Mouse (Mus musculus) heart, embryonic 13.5 days (tissue): ENCODE measurements around the gene Mpg. TPM values are rescaled to one million over a fixed set of nuclear protein-coding genes. Genes with fewer than 3 reads are reported as not detected.
"Not testable (repeated sequence)": the region's sequence is repeated elsewhere in the genome, so short reads cannot be mapped to it uniquely, and the experiment has no call there.

Source experiments
- ATAC-seq: fragments of 200-750 bp; cut with Nextera tagmentation; 2 replicates; pipeline ENCODE4 v1.8.0; 2017; ENCODE audit warnings: moderate TSS enrichment; ENCODE audit not compliant: insufficient number of reproducible peaks, low FRiP score, low TSS enrichment; ENCODE audit errors: extremely low read depth
- H3K27ac ChIP-seq: fragments of 300-500 bp; sonication (generic); replicated peaks from 2 replicates; pipeline ENCODE4 v1.5.1; 2015; ENCODE audit warnings: moderate library complexity, mild to moderate bottlenecking, inconsistent platforms
- H3K27me3 ChIP-seq: fragments of 300-500 bp; sonication (generic); replicated peaks from 2 replicates; pipeline ENCODE4 v1.6.1; 2015; ENCODE audit warnings: mild to moderate bottlenecking, inconsistent platforms
- H3K36me3 ChIP-seq: fragments of 300-500 bp; sonication (generic); 2 replicates; pipeline ENCODE4 v1.6.1; 2015; ENCODE audit warnings: mild to moderate bottlenecking, inconsistent platforms
- H3K4me1 ChIP-seq: fragments of 300-500 bp; sonication (generic); 2 replicates; pipeline ENCODE4 v1.6.1; 2015; ENCODE audit warnings: inconsistent platforms
- H3K4me2 ChIP-seq: fragments of 300-500 bp; sonication (generic); 2 replicates; pipeline ENCODE4 v1.6.1; 2015; ENCODE audit warnings: inconsistent platforms, mild to moderate bottlenecking, moderate library complexity
- H3K4me3 ChIP-seq: fragments of 300-500 bp; sonication (generic); 2 replicates; pipeline ENCODE4 v1.5.1; 2015; ENCODE audit warnings: moderate library complexity, mild to moderate bottlenecking, inconsistent platforms
- H3K9ac ChIP-seq: fragments of 300-500 bp; sonication (generic); 2 replicates; pipeline ENCODE4 v1.6.1; 2015; ENCODE audit warnings: inconsistent platforms, mild to moderate bottlenecking, moderate library complexity
- H3K9me3 ChIP-seq: fragments of 300-500 bp; sonication (generic); 2 replicates; pipeline ENCODE4 v1.6.1; 2016; ENCODE audit warnings: inconsistent platforms
- WGBS: fragments of 180-500 bp; shearing (Covaris S2); methylation state at CpG from one replicate; pipeline ENCODE4 v1.1.7; 2015; ENCODE audit warnings: mixed read lengths; 5-methylcytosine and 5-hydroxymethylcytosine counted together
- polyA plus RNA-seq: library from polyadenylated mRNA; unstranded; fragments of >200 nt; fragmentation: Nextera tagmentation; extraction: Ambion mirVana; gene quantifications from 2 replicates; pipeline ENCODE4 v1.2.1, GENCODE M21; 2015

Gene Mpg
- polyA plus RNA-seq, 1 experiment from 2014 or later, result 21.2 TPM

DNA sequence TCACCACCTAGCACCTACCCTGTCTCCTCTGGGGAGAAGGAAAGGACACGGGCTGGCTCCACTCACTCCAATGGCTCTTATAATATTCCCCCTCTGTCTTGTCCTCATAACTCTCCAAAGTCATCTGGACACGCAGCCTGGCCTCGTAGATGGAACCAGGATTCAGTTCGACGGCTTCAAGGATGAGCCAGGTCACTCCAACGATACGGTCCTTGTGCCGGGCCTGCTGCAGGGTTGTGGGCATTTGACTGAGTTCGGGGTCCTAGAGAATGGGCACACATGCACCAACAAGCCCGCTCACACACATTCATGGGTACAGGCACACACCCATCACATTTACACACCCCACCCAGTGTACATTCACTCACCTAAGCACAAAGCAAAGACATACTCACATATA, 33.1 kb upstream of the Mpg start:
- H3K27me3 ChIP-seq, result peaks cover 30% of the 10 kb centered on the region
- no peak overlapping the region for H3K9ac ChIP-seq
- H3K36me3 ChIP-seq, result no peaks in the 10 kb centered on the region
- H3K4me2 ChIP-seq, result no peak overlapping the region
- 83% methylated on average over 10 of the region's 10 CpGs for WGBS
- no peak for ATAC-seq
- no peak overlapping the region for H3K4me3 ChIP-seq
- H3K9me3 ChIP-seq, result no peaks in the 10 kb centered on the region
- H3K4me1 ChIP-seq, result peaks cover 13% of the 10 kb centered on the region; the same call in 1 of the 2 replicates
- H3K27ac ChIP-seq, result no peak overlapping the region

DNA sequence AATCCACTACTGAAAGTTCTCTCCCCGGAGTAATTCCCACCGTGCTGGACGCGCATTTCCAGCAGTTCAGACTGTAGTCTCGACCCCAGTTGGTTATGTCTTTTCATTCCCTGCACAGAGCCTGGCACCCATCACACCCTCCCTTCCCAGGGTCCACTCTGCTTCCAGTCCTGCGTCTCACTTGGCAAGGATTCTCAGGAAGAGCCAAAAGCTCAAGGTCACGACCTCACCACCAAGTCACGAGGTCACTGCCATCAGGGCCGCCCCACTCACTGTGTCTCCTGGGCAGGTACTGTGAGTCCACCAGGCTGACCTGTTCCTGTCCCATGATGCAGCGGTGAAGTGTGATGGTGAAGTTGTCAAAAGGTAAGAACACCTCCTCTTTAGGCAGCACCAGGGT, 32.2 kb upstream of the Mpg start:
- 72% methylated on average over 10 of the region's 10 CpGs for WGBS

GRCm38 (mm10) chr11:32194626-32195025, 31.7 kb upstream of the Mpg start:
- Histone ChIP-seq H3K27me3 (peaks cover 36% of the 10 kb centered on the region), H3K36me3 (no peaks in the 10 kb centered on the region), H3K4me1 (peaks cover 17% of the 10 kb centered on the region; the same call in 1 of the 2 replicates), H3K9ac (no peak overlapping the region), H3K4me3 (no peak overlapping the region), H3K4me2 (no peak overlapping the region), H3K9me3 (no peaks in the 10 kb centered on the region), H3K27ac (no peak overlapping the region)
- WGBS, result 78% methylated on average over 5 of the region's 5 CpGs
- no peak for ATAC-seq

More for the DNA sequence above, 32.2 kb upstream of the Mpg start:
- ATAC-seq, result no peak
- no peaks in the 10 kb centered on the region for H3K9me3 ChIP-seq
- H3K4me2 ChIP-seq, result no peak overlapping the region
- H3K4me1 ChIP-seq, result peaks cover 13% of the 10 kb centered on the region; the same call in 1 of the 2 replicates
- peaks cover 36% of the 10 kb centered on the region for H3K27me3 ChIP-seq
- no peaks in the 10 kb centered on the region for H3K36me3 ChIP-seq
- H3K9ac ChIP-seq, result no peak overlapping the region
- no peak overlapping the region for H3K4me3 ChIP-seq
- no peak overlapping the region for H3K27ac ChIP-seq

DNA sequence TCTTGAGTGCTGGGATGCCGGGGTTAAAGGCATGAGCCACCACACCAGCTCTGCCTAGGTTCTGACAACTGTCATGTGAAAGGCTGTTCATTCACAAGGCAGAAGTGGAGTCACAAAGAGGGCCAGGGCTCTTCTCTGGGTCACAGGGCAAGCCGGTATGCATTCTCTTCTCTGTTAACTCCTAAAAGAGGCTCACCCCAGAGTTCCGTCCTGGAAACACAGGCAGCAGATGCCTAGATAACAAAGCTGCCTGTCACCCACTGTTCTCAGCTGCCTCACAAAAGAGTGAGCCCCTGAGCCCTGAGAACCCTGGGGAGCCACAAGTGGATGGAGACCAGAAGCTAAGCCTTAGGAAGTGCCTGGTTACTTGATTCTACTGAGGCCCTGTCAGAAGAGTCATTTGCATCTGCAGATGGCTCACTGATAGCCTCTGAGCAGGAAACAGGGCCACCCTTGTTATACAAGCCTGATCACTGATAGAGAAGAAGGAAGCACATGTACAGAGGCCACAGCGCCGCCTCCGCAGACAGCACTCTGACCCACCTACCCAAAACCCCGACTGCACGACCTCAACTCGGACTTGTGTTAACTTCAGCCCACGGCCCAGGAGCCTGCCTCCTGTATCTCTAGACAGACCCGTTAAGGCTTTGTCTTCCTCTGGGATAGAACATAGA, 30.3 kb upstream of the Mpg start:
- H3K4me3 ChIP-seq, result no peak overlapping the region
- H3K9ac ChIP-seq, result no peak overlapping the region
- no peak for ATAC-seq
- H3K36me3 ChIP-seq, result no peaks in the 10 kb centered on the region
- H3K27me3 ChIP-seq, result peaks cover 39% of the 10 kb centered on the region
- H3K4me1 ChIP-seq, result peaks cover 14% of the 10 kb centered on the region
- no peak overlapping the region for H3K27ac ChIP-seq
- 20% methylated on average over 11 of the region's 11 CpGs for WGBS
- no peaks in the 10 kb centered on the region for H3K9me3 ChIP-seq
- H3K4me2 ChIP-seq, result no peak overlapping the region

DNA sequence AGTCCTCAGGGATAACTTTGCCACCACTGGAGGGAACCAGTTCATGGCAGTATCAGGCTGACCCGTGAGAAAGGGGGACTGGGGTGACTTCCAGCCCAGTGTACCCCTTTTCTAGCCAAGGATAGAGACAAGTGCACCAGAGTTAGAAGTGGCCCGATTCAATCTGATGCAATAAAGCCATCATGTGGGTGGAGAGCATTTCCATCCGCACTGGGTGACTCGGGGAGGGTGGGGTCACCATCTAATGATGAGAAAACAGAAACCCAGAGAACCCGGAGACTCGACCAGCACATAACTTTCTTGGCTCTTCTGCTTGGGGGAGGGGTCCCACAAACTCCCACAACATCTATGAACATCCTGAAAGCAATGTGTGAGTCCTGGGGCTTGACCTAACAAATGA, 29.6 kb upstream of the Mpg start:
- 73% methylated on average over 6 of the region's 6 CpGs for WGBS
- H3K9ac ChIP-seq, result no peak overlapping the region
- H3K27ac ChIP-seq, result no peak overlapping the region
- H3K4me2 ChIP-seq, result no peak overlapping the region
- no peak for ATAC-seq
- no peaks in the 10 kb centered on the region for H3K36me3 ChIP-seq
- no peak overlapping the region for H3K4me3 ChIP-seq
- H3K9me3 ChIP-seq, result no peaks in the 10 kb centered on the region
- H3K27me3 ChIP-seq, result peaks cover 37% of the 10 kb centered on the region
- peaks cover 11% of the 10 kb centered on the region for H3K4me1 ChIP-seq

DNA sequence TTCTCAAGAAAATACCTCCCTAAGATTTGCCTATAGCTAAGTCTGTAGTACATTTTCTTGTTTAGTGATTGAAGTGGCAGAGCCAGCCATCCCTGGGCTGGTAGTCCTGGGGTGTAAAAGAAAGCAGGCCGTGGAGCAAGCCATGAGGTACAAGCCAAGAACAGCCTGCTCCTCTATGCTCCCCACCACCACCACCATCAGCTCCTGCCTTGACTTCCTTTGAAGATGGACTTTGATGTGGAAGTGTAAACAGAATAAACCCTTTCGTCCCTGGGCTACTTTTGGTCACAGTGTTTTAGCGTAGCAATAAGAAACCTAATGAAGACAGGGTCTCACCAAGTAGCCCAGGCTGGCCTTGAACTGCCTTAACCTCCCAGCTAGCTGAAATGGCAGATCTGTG, 28.5 kb upstream of the Mpg start:
- Histone ChIP-seq H3K9ac (no peak overlapping the region), H3K9me3 (no peaks in the 10 kb centered on the region), H3K4me3 (no peak overlapping the region), H3K4me2 (no peak overlapping the region), H3K36me3 (no peaks in the 10 kb centered on the region), H3K27me3 (peaks cover 39% of the 10 kb centered on the region), H3K4me1 (peaks cover 9% of the 10 kb centered on the region), H3K27ac (no peak overlapping the region)
- 53% methylated on average over 3 of the region's 3 CpGs for WGBS
- no peak for ATAC-seq

- Histone ChIP-seq H3K4me1 (peaks cover 9% of the 10 kb centered on the region), H3K36me3 (no peaks in the 10 kb centered on the region), H3K9ac (no peak overlapping the region), H3K27me3 (peaks cover 45% of the 10 kb centered on the region), H3K9me3 (no peaks in the 10 kb centered on the region), H3K27ac (no peak overlapping the region), H3K4me2 (no peak overlapping the region), H3K4me3 (no peak overlapping the region)
- WGBS, result 63% methylated on average over 14 of the region's 14 CpGs
- ATAC-seq, result no peak
These were observed 27.9 kb upstream of the Mpg start for GRCm38 (mm10) chr11:32198256-32198955.

- ATAC-seq, result no peak; the same call in 1 of the 2 replicates
- H3K4me3 ChIP-seq, result no peak overlapping the region
- 44% methylated on average over 6 of the region's 6 CpGs for WGBS
- no peak overlapping the region for H3K27ac ChIP-seq
- no peaks in the 10 kb centered on the region for H3K9me3 ChIP-seq
- H3K9ac ChIP-seq, result no peak overlapping the region
- H3K27me3 ChIP-seq, result peaks cover 44% of the 10 kb centered on the region
- H3K4me1 ChIP-seq, result peaks cover 9% of the 10 kb centered on the region
- H3K36me3 ChIP-seq, result no peaks in the 10 kb centered on the region
- H3K4me2 ChIP-seq, result no peak overlapping the region
These were observed 27.1 kb upstream of the Mpg start for GRCm38 (mm10) chr11:32199230-32199629.

DNA sequence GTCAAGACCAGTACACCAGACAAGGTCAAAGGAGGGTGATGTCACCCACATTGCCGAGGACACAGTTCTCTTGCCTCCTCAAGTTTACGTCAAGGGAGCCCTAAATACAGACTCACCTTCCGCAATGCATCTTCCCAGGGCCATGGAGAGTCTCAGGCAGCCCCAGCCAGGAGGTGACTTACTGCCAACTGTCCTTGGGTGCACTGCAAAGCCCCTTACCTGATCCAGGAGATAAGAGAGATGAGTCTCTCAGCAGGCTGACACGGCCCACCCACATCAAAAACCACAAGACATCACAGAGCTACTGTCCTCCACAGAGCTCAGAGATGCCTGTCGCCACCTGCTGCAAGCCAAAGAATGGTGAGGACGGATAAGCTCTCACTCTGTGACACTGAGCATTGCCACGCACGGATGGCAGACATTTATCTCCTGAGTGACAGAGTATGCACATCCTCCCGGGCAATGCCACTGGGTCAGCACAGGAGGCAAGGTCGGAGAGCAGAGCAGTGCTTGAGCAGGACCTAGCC, 26.2 kb upstream of the Mpg start, which contains the start of gene Il9r:
Gene Il9r (minus strand): TSS at position 205 of the 527 bp plus-strand sequence.
- 29% methylated on average over 10 of the region's 10 CpGs for WGBS
- Histone ChIP-seq H3K36me3 (no peaks in the 10 kb centered on the region), H3K4me1 (peaks cover 15% of the 10 kb centered on the region)

DNA sequence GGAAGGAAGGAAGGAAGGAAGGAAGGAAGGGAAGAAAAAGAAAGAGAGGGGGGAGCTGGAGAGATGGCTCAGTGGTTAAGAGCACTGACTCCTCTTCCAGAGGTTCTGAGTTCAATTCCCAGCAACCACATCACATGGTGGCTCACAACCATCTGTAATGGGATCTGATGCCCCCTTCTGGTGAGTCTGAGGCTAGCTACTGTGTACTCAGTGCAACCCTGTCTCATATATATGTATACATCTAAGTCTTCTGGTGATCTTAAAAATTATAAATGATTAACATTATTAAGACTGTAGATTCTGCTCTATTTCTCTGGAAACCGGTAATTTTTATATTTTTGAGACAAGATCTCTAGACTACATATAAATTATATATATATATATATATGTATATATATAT, 25.3 kb upstream of the Mpg start:
- Histone ChIP-seq H3K4me1 (peaks cover 20% of the 10 kb centered on the region), H3K27me3 (peaks cover 30% of the 10 kb centered on the region; the same call in 1 of the 2 replicates)
- not testable (repeated sequence) for H3K9me3 ChIP-seq, H3K27ac ChIP-seq, ATAC-seq, H3K36me3 ChIP-seq, H3K4me3 ChIP-seq, H3K4me2 ChIP-seq, H3K9ac ChIP-seq
- 41% methylated on average over 1 of the region's 1 CpGs for WGBS

More for the DNA sequence above, 26.2 kb upstream of the Mpg start, which contains the start of gene Il9r:
- no peak within 1 kb of the TSS for H3K27ac ChIP-seq
- ATAC-seq, result no peak
- no peak within 1 kb of the TSS for H3K9ac ChIP-seq
- no peak within 1 kb of the TSS for H3K4me2 ChIP-seq
- peaks cover 35% of the 10 kb centered on the region for H3K27me3 ChIP-seq
- H3K4me3 ChIP-seq, result no peak within 1 kb of the TSS
- no peaks in the 10 kb centered on the region for H3K9me3 ChIP-seq

- Histone ChIP-seq H3K27me3 (peaks cover 21% of the 10 kb centered on the region; the same call in 1 of the 2 replicates), H3K36me3 (no peaks in the 10 kb centered on the region), H3K27ac (no peak overlapping the region), H3K4me1 (peaks cover 27% of the 10 kb centered on the region), H3K9me3 (no peaks in the 10 kb centered on the region), H3K4me2 (no peak overlapping the region), H3K4me3 (no peak overlapping the region), H3K9ac (no peak overlapping the region)
- no peak for ATAC-seq
- WGBS, result 66% methylated on average over 11 of the region's 11 CpGs
These were observed 24.2 kb upstream of the Mpg start for GRCm38 (mm10) chr11:32201922-32202685.
